Mouse (Mus musculus) T-cell, adult 2 months (primary cell): ENCODE results near the gene Creb3l1.
A peak's percentile ranks its signal among the peaks of the same experiment; 100 is the strongest.

Source experiments
- DNase-seq: peaks from one replicate; pipeline ENCODE4 v3.0.0; 2022; ENCODE audit warnings: low spot score

The Creb3l1 gene

GRCm38 (mm10) chr2:92030554-92030953, 6.3 kb upstream of the Creb3l1 start:
- DNase-seq = no peak

GRCm38 (mm10) chr2:92029387-92030133, 5.3 kb upstream of the Creb3l1 start:
- no peak for DNase-seq

- no peak for DNase-seq
Measured at GRCm38 (mm10) chr2:92027811-92028590, 3.7 kb upstream of the Creb3l1 start.

- DNase-seq = no peak
Measured at GRCm38 (mm10) chr2:92025966-92026365, 1.7 kb upstream of the Creb3l1 start.

- no peak for DNase-seq
Measured at GRCm38 (mm10) chr2:92025202-92025601, 900 bp upstream of the Creb3l1 start.

- DNase-seq = no peak
Measured at GRCm38 (mm10) chr2:92023362-92024273, 684 bp downstream of the Creb3l1 start.

- DNase-seq = no peak
Measured at GRCm38 (mm10) chr2:92020676-92021265, 3.5 kb downstream of the Creb3l1 start.

- no peak for DNase-seq
Measured at GRCm38 (mm10) chr2:92017440-92017839, 6.9 kb downstream of the Creb3l1 start.

DNA sequence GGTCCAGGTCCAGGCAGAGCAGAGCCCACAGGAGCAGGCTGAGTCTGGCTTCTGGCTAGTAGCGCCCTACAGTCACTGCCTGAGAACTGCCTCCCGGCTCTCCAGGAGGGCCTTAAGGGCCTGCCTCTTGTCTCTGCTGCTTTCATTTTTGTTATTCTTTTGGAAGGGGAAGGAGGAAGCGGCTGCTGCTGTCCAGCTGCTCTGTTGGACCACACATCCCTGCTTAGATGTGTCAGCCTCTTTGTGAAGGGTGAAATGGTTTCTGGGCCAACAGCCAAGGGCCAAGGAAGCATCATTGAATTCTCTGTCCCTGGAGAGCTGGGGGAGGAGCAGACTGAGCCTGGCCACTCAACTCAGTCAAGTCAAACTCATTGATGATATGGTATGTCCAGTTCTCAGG, 7.3 kb downstream of the Creb3l1 start:
- no peak for DNase-seq

GRCm38 (mm10) chr2:92014891-92015290, 9.4 kb downstream of the Creb3l1 start:
- no peak for DNase-seq

DNA sequence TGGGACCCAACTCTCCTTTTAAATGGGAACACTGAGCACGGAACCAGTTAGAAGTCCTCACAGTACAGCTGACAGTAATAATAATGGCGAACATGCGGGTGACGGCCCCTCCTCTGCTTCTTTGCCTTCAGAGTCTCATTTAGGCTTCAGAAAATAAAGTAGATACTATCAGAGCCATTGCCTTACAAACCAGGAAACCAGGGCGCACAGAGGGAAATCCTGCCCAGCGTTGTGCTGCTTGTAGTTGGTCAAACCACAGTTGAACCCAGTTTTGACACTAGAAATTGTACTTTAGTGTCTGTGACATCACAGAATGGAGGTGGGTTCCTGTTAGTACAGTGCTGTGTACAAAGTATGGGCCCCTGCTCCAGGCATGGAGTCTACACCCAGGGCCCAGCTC, 10.1 kb downstream of the Creb3l1 start:
- DNase-seq = no peak

DNA sequence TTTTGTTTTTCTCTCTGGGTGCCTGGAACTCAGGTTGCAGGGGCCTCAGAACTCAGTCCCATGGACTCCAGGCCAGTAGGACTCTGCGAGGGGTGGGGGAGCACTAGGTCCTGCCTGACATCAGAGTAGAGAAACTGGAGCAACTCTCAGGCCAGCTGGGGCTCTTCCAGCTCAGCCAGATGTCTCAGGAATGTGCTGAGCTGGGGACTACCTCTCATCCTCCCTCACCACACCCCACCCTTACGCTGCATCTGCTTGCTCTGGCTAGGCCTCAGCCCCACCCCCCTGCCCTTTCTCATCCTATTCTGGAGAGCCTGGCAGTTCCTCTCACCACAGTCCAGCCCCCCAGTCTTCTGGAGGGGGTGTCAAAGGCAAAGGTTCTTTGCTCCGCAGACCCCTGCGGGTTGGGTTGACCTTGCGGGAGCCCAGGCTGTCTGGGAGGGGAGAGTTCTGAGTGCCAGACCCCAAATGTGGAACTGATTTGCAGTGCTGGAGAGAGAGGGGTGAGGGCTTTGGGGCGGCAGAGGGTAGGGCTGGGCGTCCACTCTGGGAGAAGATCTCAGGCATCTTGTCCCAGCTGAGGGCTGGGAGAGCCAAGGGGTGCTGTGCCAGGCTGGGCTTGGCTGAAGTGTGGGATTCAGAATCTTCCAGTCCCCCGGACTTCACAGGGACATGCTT, 11.4 kb downstream of the Creb3l1 start:
- DNase-seq = no peak

- DNase-seq = no peak
Measured at GRCm38 (mm10) chr2:92011424-92012353, 12.6 kb downstream of the Creb3l1 start.

DNA sequence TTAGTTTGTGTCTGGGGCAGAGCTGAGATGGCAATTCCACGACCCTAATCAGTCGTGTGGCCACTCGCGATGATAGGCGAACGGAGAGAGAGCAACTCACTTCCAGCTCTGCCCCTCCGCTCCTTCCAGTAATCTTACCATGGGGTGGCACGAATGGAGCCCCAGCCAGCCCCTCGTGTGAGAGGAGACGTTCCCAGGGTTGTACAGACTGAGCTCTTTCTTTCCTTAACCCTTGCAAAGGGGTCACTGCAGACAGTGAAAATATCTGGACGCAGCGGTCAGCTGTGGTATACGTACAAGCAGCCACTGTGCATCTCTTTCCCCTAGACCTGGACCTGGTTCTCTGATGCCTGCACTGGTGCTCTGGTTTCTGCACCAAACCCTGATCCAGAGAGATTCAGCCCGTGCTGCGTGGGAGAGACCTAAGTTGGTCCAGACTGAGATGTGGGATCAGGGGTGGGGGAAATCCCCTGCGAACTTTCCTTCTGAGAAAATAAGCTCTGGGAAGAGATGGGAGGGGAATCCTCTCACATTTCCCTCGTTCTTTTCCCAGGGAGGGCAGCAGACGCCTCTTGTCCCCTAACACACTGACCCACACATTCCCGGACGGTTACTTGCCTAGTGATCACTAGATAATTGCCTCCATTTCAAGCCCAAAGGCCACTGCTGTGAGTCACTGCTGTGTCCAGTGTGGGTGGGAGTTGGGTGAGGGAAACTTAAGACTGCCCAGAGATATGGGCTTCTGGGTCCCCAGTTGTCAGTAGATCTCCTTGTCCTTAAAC, 15.5 kb downstream of the Creb3l1 start:
- no peak for DNase-seq

- DNase-seq = peak; percentile 95
Measured at GRCm38 (mm10) chr2:92007933-92008622, 16.2 kb downstream of the Creb3l1 start.

DNA sequence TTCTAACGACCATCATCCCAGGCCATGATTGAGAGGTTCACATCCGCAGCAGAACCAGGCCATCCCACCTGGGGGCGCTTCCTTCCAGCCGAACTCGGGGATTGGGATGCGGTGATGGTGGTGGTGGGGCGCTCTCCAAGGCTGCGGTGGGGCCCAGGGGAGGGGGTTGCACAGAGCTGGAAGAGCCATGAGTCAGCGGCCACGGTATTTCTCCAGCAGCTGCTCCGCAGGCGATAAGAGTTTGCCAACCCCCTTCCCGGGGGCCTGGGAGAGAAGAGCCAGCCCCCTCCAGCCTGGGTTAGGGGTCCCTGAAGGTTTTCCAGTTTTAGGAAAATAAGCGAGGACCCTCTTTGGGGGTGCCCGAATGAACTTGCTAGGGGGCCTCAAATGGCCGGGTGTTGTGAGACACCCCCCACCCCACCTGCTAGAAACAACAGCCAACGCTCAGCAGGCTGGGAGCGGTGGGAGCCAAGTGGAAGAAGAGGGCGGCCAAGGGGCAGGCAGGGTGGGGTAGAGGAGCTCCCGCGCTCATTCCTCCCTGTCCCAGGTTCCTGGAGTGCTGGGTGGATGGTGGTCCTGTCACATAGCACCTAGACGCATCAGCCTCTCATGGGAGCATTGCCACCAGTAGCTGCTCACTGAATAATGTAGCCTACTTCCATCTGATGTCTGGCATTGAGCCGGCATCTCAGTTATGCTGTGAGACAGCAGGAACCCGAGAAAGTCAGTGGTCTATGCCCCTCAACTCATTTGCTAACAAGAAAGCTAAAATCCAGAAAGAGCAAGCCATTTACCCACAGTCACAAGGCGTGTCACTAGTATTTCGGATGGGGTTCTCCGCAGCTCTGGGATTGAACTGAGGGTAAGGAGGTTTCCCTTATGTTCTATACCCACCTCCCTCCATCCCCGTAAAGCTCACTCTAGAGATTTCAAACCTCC, 17.1 kb downstream of the Creb3l1 start:
- no peak for DNase-seq

GRCm38 (mm10) chr2:92006491-92006890, 17.8 kb downstream of the Creb3l1 start:
- no peak for DNase-seq

DNA sequence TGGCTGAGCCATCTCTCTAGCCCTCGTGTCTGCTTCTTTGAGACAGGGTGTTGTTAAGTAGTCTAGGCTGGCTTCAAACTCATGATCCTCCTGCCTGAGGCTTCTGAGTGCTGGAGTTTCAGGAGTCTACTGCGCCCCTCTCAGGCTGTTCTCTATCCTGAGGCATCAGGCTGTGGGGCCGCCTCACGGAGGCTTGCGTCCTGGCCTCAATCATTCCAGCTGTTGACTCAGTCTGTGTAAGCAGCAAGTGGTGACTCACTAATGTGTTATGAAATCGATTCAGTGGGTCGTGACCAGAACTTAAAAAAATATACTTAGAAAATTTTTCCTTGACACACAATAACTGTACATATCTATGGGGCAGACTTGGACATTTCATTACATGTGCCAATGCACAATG, 19.7 kb downstream of the Creb3l1 start:
- no peak for DNase-seq
